8 mouse cellular contexts compared by ENCODE assay signal in the genomic region with DNA sequence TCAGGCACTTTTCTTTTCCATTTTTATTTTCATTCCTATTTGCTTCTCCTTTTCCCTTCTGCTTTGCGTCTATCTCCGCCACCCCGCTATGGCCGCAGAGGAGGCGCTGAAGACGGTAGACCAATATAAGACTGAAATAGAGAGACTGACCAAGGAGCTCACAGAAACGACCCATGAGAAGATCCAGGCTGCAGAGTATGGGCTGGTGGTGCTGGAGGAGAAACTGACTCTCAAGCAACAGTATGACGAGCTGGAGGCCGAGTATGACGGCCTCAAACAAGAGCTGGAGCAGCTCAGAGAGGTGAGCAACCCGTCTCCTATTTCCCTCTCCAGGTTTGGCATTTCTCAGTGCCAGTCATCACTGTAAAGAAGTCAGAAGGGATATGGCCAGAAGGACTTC. TPM values are rescaled to one million over a fixed set of nuclear protein-coding genes. Genes with fewer than 3 reads are reported as not detected.
DNase-seq lines count a peak whose midpoint lies in the region; ATAC-seq lines count a peak whose summit lies in the region.

No protein-coding gene starts in this region.

- no peaks in the 10 kb centered on the region for H3K27me3 ChIP-seq in megakaryocyte, embryonic 14.5 days (replicated peaks)

- peaks cover 36% of the 10 kb centered on the region for H3K4me1 ChIP-seq in megakaryocyte, embryonic 14.5 days

- no peaks in the 10 kb centered on the region for H3K36me3 ChIP-seq in megakaryocyte, embryonic 14.5 days (replicated peaks; ENCODE audit: low read length)

- H3K4me3 ChIP-seq in megakaryocyte, embryonic 14.5 days (replicated peaks): peak overlapping the region; percentile 98

- peak; percentile 87 for DNase-seq in heart, adult 11 months
- DNase-seq in heart, adult 18-20 months: no peak
- peak; percentile 48 to 63 for DNase-seq in cerebellum, postnatal 10 days
- peak; percentile 10 to 27 for DNase-seq in frontal cortex, postnatal 14 days (ENCODE audit: low spot score in 2 of 2)
- DNase-seq in layer of hippocampus, adult 18-20 months (ENCODE audit: low spot score in 2 of 2): peak; percentile 28 to 47
- DNase-seq in yolk sac, embryonic 10.5 days (ENCODE audit: low spot score): no peak

- ATAC-seq in CD4-positive, CD25-positive, alpha-beta regulatory T cell, adult 4 months: peak; percentile 25

- H3K9me3 ChIP-seq in megakaryocyte, embryonic 14.5 days: no peaks in the 10 kb centered on the region

RNA-seq across cellular contexts. Expression of gene Bicd1, which starts 0.7 kb away (rescaled TPM):
- 1 to 10 TPM; 3.9 to 5.2 TPM for total RNA-seq in heart, adult 18-20 months (2021)
- polyA plus RNA-seq in CD4-positive, CD25-positive, alpha-beta regulatory T cell, adult 4 months (2017; shearing (Covaris generic)): 10 to 100 TPM; 20.1 to 21.6 TPM
- total RNA-seq in layer of hippocampus, adult 18-20 months (2021): 10 to 100 TPM; 42.2 to 45.4 TPM
- polyA plus RNA-seq in megakaryocyte, embryonic 14.5 days (2012; ENCODE audit: insufficient read depth, low replicate concordance): 0.28 and 0.79 TPM in 2 replicates

Comparison
In these comparisons a context has a peak if more than half of its experiments do, and no peak if none do; other contexts are left out.
1. DNase-seq: peak in heart, adult 11 months (single experiment), cerebellum, postnatal 10 days (2 of 2), frontal cortex, postnatal 14 days (2 of 2) and layer of hippocampus, adult 18-20 months (2 of 2); none in heart, adult 18-20 months (0 of 2) and yolk sac, embryonic 10.5 days (single experiment).
2. RNA of gene Bicd1, which starts 0.7 kb away (total RNA-seq): 42.2 to 45.4 TPM in layer of hippocampus, adult 18-20 months; 3.9 to 5.2 TPM in heart, adult 18-20 months; every median in the first group is over 4 times any median in the second.